In genomic region chr6:87906632-87907031, GRCm38 (mm10) we compare ENCODE assay signal across 13 mouse cellular contexts. TPM values are rescaled to one million over a fixed set of nuclear protein-coding genes. Genes with fewer than 3 reads are reported as not detected.
DNase-seq lines count a peak whose midpoint lies in the region; ATAC-seq and TF ChIP-seq lines count a peak whose summit lies in the region.
"Had no signal": no experiment of that assay in that cellular context is flagged by ENCODE, and none has a peak within 500 bp of the region (broad histone marks: within the 10 kb centered on the region; RNA-seq: fewer than 3 reads in every experiment).

No protein-coding gene starts in this region.

- DNase-seq in heart, embryonic 10.5 days (ENCODE audit: low spot score): peak; percentile 65
- DNase-seq in heart, adult 8-10 months (ENCODE audit: low spot score): no peak
- DNase-seq in lung, embryonic 14.5 days: peak; percentile 40
- no peak for DNase-seq in lung, postnatal 10 days
- peak; percentile 42 for DNase-seq in ES-CJ7 (ENCODE audit: low read depth, low spot score)
- DNase-seq in retina, embryonic 14.5 days (ENCODE audit: low spot score): peak; percentile 34
- DNase-seq in left cerebral cortex, postnatal 14 days (ENCODE audit: low spot score in 2 of 2): no peak
- DNase-seq in heart, adult 9 months (ENCODE audit: low spot score in 2 of 2): no peak
- DNase-seq: right cerebral cortex, postnatal 14 days had no signal

- H3K27me3 ChIP-seq in heart, embryonic 10.5 days (ENCODE audit: insufficient read depth, poor library complexity, severe bottlenecking): no peaks in the 10 kb centered on the region
- no peaks in the 10 kb centered on the region for H3K27me3 ChIP-seq in lung, embryonic 14.5 days (ENCODE audit: insufficient read depth, low read length)
- H3K27me3 ChIP-seq: forebrain, embryonic 15.5 days; heart, embryonic 13.5 days; neural tube, embryonic 12.5 days had no signal

- 67% methylated on average over 5 of the region's 5 CpGs for WGBS in heart, embryonic 10.5 days
- 72% methylated on average over 5 of the region's 5 CpGs for WGBS in lung, embryonic 14.5 days

- no peak overlapping the region for H3K27ac ChIP-seq in heart, embryonic 10.5 days
- no peak overlapping the region for H3K27ac ChIP-seq in lung, embryonic 14.5 days (ENCODE audit: low read depth)
- H3K27ac ChIP-seq: forebrain, embryonic 15.5 days; heart, embryonic 13.5 days; macrophage; neural tube, embryonic 12.5 days had no signal

- H3K4me3 ChIP-seq in heart, embryonic 10.5 days: no peak overlapping the region
- H3K4me3 ChIP-seq in lung, embryonic 14.5 days (ENCODE audit: low read depth, low read length): no peak overlapping the region
- H3K4me3 ChIP-seq: forebrain, embryonic 15.5 days; heart, embryonic 13.5 days; neural tube, embryonic 12.5 days had no signal

- H3K4me1 ChIP-seq in heart, embryonic 10.5 days: no peaks in the 10 kb centered on the region
- no peaks in the 10 kb centered on the region for H3K4me1 ChIP-seq in lung, embryonic 14.5 days (ENCODE audit: insufficient read depth)
- H3K4me1 ChIP-seq: forebrain, embryonic 15.5 days; heart, embryonic 13.5 days; neural tube, embryonic 12.5 days had no signal

- no peaks in the 10 kb centered on the region for H3K9me3 ChIP-seq in heart, embryonic 10.5 days
- H3K9me3 ChIP-seq in lung, embryonic 14.5 days (ENCODE audit: low read depth, low read length): no peaks in the 10 kb centered on the region
- H3K9me3 ChIP-seq: forebrain, embryonic 15.5 days; heart, embryonic 13.5 days; neural tube, embryonic 12.5 days had no signal

- peaks cover 98% of the 10 kb centered on the region for H3K36me3 ChIP-seq in heart, embryonic 10.5 days
- peaks cover 97% of the 10 kb centered on the region for H3K36me3 ChIP-seq in lung, embryonic 14.5 days (ENCODE audit: insufficient read depth)

- peak; percentile 65 for TF ChIP-seq CTCF in lung, embryonic 14.5 days (IDR thresholded peaks at IDR 0.05; ENCODE audit: low read depth)

- no peak overlapping the region for H3K9ac ChIP-seq in lung, embryonic 14.5 days
- H3K9ac ChIP-seq: forebrain, embryonic 15.5 days; heart, embryonic 13.5 days; neural tube, embryonic 12.5 days had no signal

- intact Hi-C loops in left cerebral cortex, postnatal 14 days (cut with DNase I): loop anchor here (10.0 kb wide), 1 partner anchor 178 kb away; the partner anchor contains the start of gene Rpn1

- no peak for ATAC-seq in lung, embryonic 14.5 days (ENCODE audit: insufficient read depth)
- ATAC-seq: forebrain, embryonic 15.5 days had no signal

- no peak overlapping the region for H3K4me2 ChIP-seq in lung, embryonic 14.5 days
- H3K4me2 ChIP-seq: forebrain, embryonic 15.5 days; heart, embryonic 13.5 days; neural tube, embryonic 12.5 days had no signal

RNA-seq across cellular contexts. Expression of gene Hmces, which starts 7.1 kb away (rescaled TPM):
- 34.8 and 44.5 TPM in 2 replicates for polyA plus RNA-seq in heart, embryonic 10.5 days (2016; fragmentation: Nextera tagmentation; extraction: Ambion mirVana)
- total RNA-seq in heart, adult 8-10 months (2022): 1 to 10 TPM; 7.8 to 9.4 (median 9.1) TPM
- 55.3 and 59.2 TPM in 2 replicates for polyA plus RNA-seq in lung, embryonic 14.5 days (2014; fragmentation: Nextera tagmentation; extraction: Ambion mirVana)
- total RNA-seq in left cerebral cortex, postnatal 14 days (2021): 10 to 100 TPM; 28.0 to 28.3 TPM

RNA-seq across cellular contexts. Expression of gene Copg1, which starts 19.0 kb away (rescaled TPM):
- polyA plus RNA-seq in heart, embryonic 10.5 days (2016; fragmentation: Nextera tagmentation; extraction: Ambion mirVana): 173 and 179 TPM in 2 replicates
- 10 to 100 TPM; 38.3 to 41.1 (median 40.0) TPM for total RNA-seq in heart, adult 8-10 months (2022)
- 177 TPM in 2 replicates for polyA plus RNA-seq in lung, embryonic 14.5 days (2014; fragmentation: Nextera tagmentation; extraction: Ambion mirVana)
- 100 to 1,000 TPM; 196 to 202 TPM for total RNA-seq in left cerebral cortex, postnatal 14 days (2021)

RNA-seq across cellular contexts. Expression of gene Cnbp, which starts 55.7 kb away (rescaled TPM):
- polyA plus RNA-seq in heart, embryonic 10.5 days (2016; fragmentation: Nextera tagmentation; extraction: Ambion mirVana): 999 and 1,260 TPM in 2 replicates
- total RNA-seq in heart, adult 8-10 months (2022): 100 to 1,000 TPM; 315 to 376 (median 329) TPM
- 1,237 and 1,257 TPM in 2 replicates for polyA plus RNA-seq in lung, embryonic 14.5 days (2014; fragmentation: Nextera tagmentation; extraction: Ambion mirVana)
- 100 to 1,000 TPM; 238 to 247 TPM for total RNA-seq in left cerebral cortex, postnatal 14 days (2021)

Comparison
In these comparisons a context has a peak if more than half of its experiments do, and no peak if none do; other contexts are left out.
1. DNase-seq: peak in heart, embryonic 10.5 days (single experiment), lung, embryonic 14.5 days (single experiment), ES-CJ7 (single experiment) and retina, embryonic 14.5 days (single experiment); none in heart, adult 8-10 months (single experiment), lung, postnatal 10 days (single experiment), left cerebral cortex, postnatal 14 days (0 of 2) and heart, adult 9 months (0 of 2).
2. RNA of gene Copg1, which starts 19.0 kb away (total RNA-seq): 196 to 202 TPM in left cerebral cortex, postnatal 14 days; 38.3 to 41.1 TPM in heart, adult 8-10 months; every median in the first group is over 4 times any median in the second.